Mouse (Mus musculus): ENCODE results near the gene Gm4131. TPM values are rescaled to one million over a fixed set of nuclear protein-coding genes. Genes with fewer than 3 reads are reported as not detected.
"Not testable (repeated sequence)": the region's sequence is repeated elsewhere in the genome, so short reads cannot be mapped to it uniquely, and the experiment has no call there.

Gm4131 gene
- polyA plus RNA-seq (2012; ENCODE audit: insufficient read depth, insufficient read length, missing spikeins) = not detected in 2 replicates

DNA sequence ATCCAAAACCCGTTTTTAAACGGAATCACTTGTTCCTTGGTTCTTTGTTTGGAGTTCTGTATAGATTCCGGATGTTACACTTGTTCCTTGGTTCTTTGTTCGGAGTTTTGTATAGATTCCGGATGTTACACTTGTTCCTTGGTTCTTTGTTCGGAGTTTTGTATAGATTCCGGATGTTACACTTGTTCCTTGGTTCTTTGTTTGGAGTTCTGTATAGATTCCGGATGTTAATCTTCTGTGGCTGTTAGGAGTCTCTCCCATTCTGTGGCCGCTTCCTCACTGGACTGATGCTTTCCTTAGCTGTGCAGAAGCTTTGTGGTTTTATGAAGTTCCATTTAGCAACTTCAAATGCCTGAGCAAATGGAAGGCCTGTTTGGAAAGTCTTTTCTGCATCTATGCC lies at the start of gene Gm4131:
Gene Gm4131 (minus strand): TSS at position 101 of the 400 bp plus-strand sequence.
- H3K4me1 ChIP-seq (ENCODE audit: control insufficient read depth, insufficient read depth, insufficient read length, low read length); H3K4me3 ChIP-seq (ENCODE audit: insufficient read depth, low read depth, low read length); H3K27ac ChIP-seq (replicated peaks; ENCODE audit: low read depth, low read length): not testable (repeated sequence)

DNA sequence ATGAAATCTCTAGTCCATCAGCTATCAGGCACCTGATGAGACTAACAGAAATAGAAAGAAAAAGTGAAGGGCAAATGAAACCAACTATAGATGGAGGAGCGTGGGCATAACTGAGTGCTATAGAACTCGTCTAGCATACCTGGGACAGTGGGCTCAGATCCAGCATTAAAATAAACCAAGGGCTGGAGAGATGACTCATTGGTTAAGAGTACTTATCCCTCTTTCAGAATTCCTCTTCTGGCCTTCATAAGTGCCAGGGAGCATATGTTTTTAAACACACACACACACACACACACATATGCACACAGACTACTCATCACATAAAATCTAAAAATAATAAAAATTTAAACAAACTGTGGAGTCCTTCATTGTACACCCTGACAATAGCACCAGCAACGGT lies 43.2 kb upstream of the Gm4131 start:
- Histone ChIP-seq H3K4me3 (ENCODE audit: insufficient read depth, low read depth, low read length) (no peak overlapping the region), H3K4me1 (ENCODE audit: control insufficient read depth, insufficient read depth, insufficient read length, low read length) (no peaks in the 10 kb centered on the region), H3K27ac (replicated peaks; ENCODE audit: low read depth, low read length) (no peak overlapping the region)

DNA sequence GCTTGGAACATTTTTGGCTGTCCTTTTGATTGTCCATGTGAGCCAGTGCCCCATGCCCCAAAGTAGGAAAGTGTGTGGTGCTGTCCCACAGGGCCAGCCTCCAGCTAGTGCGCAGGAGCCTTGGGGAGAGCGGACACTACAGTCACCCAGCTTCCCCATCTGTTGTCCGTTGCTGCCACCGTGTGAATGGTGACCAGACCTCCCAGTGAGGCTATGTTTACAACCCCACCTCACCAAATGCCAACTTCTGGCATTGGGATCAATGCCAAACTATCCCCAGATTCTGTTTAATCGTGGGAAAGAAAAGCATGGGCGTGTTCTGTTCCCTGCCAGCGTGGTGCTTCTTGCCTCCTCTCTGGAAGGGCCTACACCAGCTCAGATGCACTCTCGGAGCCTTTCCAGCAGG lies 41.1 kb upstream of the Gm4131 start:
- no peaks in the 10 kb centered on the region for H3K4me1 ChIP-seq (ENCODE audit: control insufficient read depth, insufficient read depth, insufficient read length, low read length)
- H3K27ac ChIP-seq (replicated peaks; ENCODE audit: low read depth, low read length) = no peak overlapping the region
- H3K4me3 ChIP-seq (ENCODE audit: insufficient read depth, low read depth, low read length) = no peak overlapping the region

- Histone ChIP-seq H3K27ac (replicated peaks; ENCODE audit: low read depth, low read length) (no peak overlapping the region), H3K4me1 (ENCODE audit: control insufficient read depth, insufficient read depth, insufficient read length, low read length) (no peaks in the 10 kb centered on the region), H3K4me3 (ENCODE audit: insufficient read depth, low read depth, low read length) (no peak overlapping the region)
Observed at GRCm38 (mm10) chr14:62602869-62603268, 36.1 kb upstream of the Gm4131 start.

DNA sequence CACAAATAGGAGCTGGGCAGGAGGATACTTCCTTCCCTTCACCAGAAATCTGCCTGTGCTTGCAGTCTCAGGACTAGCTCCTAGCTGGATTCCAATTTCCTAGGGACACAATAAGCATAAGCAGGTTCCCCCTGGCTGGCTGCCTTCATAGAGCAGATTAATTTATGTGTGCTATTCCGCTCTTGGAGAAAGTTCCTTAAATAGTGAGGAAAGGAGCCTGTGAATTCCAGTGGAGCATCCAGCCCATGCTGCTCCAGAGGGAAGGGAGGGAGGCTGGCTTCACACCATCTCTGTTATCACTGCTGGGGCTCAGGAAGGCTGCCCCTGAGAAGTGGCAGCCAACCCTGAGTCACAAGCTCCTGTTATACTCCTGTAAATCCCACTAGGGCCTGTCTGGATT lies 35.5 kb upstream of the Gm4131 start:
- Histone ChIP-seq H3K27ac (replicated peaks; ENCODE audit: low read depth, low read length) (no peak overlapping the region), H3K4me1 (ENCODE audit: control insufficient read depth, insufficient read depth, insufficient read length, low read length) (no peaks in the 10 kb centered on the region), H3K4me3 (ENCODE audit: insufficient read depth, low read depth, low read length) (no peak overlapping the region)

GRCm38 (mm10) chr14:62600109-62600522 lies 33.4 kb upstream of the Gm4131 start:
- no peak overlapping the region for H3K4me3 ChIP-seq (ENCODE audit: insufficient read depth, low read depth, low read length)
- H3K27ac ChIP-seq (replicated peaks; ENCODE audit: low read depth, low read length) = no peak overlapping the region
- H3K4me1 ChIP-seq (ENCODE audit: control insufficient read depth, insufficient read depth, insufficient read length, low read length) = no peaks in the 10 kb centered on the region

GRCm38 (mm10) chr14:62585338-62585737 lies 18.6 kb upstream of the Gm4131 start:
- no peak overlapping the region for H3K4me3 ChIP-seq (ENCODE audit: insufficient read depth, low read depth, low read length)
- H3K27ac ChIP-seq (replicated peaks; ENCODE audit: low read depth, low read length) = no peak overlapping the region
- no peaks in the 10 kb centered on the region for H3K4me1 ChIP-seq (ENCODE audit: control insufficient read depth, insufficient read depth, insufficient read length, low read length)

DNA sequence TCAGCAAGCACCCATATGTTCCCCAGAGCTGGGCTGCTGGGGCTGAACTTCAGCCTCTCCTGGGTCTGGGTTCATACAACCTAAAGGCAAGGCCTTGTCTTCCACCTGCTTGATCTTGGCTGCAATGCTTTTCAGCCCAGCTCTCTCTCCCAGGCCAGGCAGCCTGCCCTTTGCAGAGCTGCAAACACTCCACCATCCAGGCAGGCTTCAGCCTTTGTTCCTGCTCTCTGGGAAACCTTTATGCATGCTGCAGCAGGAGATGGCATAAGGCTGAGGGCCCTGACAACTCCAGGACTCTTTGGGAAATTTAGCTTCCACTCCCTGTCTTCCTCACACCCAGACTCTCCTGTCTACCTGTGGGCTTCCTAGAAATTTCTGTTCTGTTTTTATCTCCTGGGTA lies 17.9 kb upstream of the Gm4131 start:
- H3K4me1 ChIP-seq (ENCODE audit: control insufficient read depth, insufficient read depth, insufficient read length, low read length) = no peaks in the 10 kb centered on the region
- no peak overlapping the region for H3K27ac ChIP-seq (replicated peaks; ENCODE audit: low read depth, low read length)
- no peak overlapping the region for H3K4me3 ChIP-seq (ENCODE audit: insufficient read depth, low read depth, low read length)

DNA sequence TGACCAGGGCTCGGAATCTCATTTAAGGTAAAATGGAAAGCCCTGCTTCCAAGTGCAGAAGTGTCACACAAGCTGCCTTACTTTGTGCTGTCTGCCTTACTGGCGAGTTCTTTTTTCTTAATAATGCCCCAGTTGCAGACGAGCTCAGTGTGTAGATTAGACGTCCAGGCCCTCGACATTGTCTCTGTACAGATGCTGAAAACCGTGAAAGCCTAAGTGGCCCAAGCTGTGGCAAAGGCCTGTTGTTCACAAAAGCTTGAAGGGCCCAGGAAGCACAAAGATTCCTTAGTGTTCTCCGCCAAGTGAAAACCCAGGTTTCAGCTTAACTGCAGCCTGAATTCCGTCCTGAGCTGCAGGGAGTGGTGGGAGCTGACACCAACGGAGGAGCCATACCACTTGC lies 15.0 kb upstream of the Gm4131 start:
- H3K4me3 ChIP-seq (ENCODE audit: insufficient read depth, low read depth, low read length) = no peak overlapping the region
- no peak overlapping the region for H3K27ac ChIP-seq (replicated peaks; ENCODE audit: low read depth, low read length)
- no peaks in the 10 kb centered on the region for H3K4me1 ChIP-seq (ENCODE audit: control insufficient read depth, insufficient read depth, insufficient read length, low read length)

GRCm38 (mm10) chr14:62580945-62581344 lies 14.2 kb upstream of the Gm4131 start:
- Histone ChIP-seq H3K27ac (replicated peaks; ENCODE audit: low read depth, low read length) (no peak overlapping the region), H3K4me1 (ENCODE audit: control insufficient read depth, insufficient read depth, insufficient read length, low read length) (no peaks in the 10 kb centered on the region), H3K4me3 (ENCODE audit: insufficient read depth, low read depth, low read length) (no peak overlapping the region)

- H3K27ac ChIP-seq (replicated peaks; ENCODE audit: low read depth, low read length) = no peak overlapping the region
- H3K4me3 ChIP-seq (ENCODE audit: insufficient read depth, low read depth, low read length) = no peak overlapping the region
- H3K4me1 ChIP-seq (ENCODE audit: control insufficient read depth, insufficient read depth, insufficient read length, low read length) = no peaks in the 10 kb centered on the region; the same call in 1 of the 2 replicates
Observed at GRCm38 (mm10) chr14:62575862-62576261, 9.1 kb upstream of the Gm4131 start.

DNA sequence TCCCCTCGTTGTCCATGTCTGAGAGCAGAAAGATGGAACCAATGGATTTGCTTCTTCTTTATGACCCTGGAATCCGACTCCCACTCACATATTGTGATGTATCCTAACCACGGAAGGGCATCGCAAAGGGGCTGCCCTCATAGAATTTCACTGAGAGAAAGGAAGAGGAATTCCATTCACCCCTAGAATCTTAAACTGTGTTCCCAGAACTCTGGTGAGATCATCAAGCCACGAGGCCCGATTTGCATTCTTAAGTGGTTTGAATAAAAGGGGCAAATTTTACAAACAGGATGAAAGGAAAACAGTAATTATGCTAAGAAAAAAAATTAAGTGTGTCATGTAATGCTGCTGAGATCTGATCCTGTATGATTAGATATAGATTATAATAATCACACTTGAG lies 8.2 kb upstream of the Gm4131 start:
- Histone ChIP-seq H3K4me3 (ENCODE audit: insufficient read depth, low read depth, low read length) (no peak overlapping the region), H3K27ac (replicated peaks; ENCODE audit: low read depth, low read length) (no peak overlapping the region), H3K4me1 (ENCODE audit: control insufficient read depth, insufficient read depth, insufficient read length, low read length) (no peaks in the 10 kb centered on the region; the same call in 1 of the 2 replicates)

- no peaks in the 10 kb centered on the region; the same call in 1 of the 2 replicates for H3K4me1 ChIP-seq (ENCODE audit: control insufficient read depth, insufficient read depth, insufficient read length, low read length)
- no peak overlapping the region for H3K27ac ChIP-seq (replicated peaks; ENCODE audit: low read depth, low read length)
- no peak overlapping the region for H3K4me3 ChIP-seq (ENCODE audit: insufficient read depth, low read depth, low read length)
Observed at GRCm38 (mm10) chr14:62573454-62573853, 6.7 kb upstream of the Gm4131 start.

DNA sequence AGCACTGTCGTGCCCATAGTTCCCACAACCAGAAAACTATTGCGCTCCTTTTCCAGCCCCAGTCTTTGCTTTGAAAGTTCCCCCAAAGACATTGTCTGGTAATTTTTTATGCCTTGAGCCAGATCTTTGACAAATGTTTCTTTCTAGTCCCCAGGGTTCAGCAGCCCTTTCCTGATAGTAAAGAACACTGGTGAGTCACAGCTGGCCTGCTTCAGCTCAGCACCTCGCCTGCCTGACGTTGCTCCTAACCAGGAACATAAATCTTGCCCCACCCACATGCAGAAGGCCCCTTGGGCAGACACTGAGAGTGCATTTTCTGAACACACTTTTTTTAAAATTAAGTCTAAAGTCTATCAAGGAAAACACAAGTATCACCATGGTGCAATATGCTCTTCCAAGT lies 3.6 kb upstream of the Gm4131 start:
- Histone ChIP-seq H3K4me3 (ENCODE audit: insufficient read depth, low read depth, low read length) (no peak overlapping the region), H3K4me1 (ENCODE audit: control insufficient read depth, insufficient read depth, insufficient read length, low read length) (no peaks in the 10 kb centered on the region; the same call in 1 of the 2 replicates), H3K27ac (replicated peaks; ENCODE audit: low read depth, low read length) (no peak overlapping the region)

GRCm38 (mm10) chr14:62569463-62569862 lies 2.7 kb upstream of the Gm4131 start:
- Histone ChIP-seq H3K4me3 (ENCODE audit: insufficient read depth, low read depth, low read length) (no peak overlapping the region), H3K4me1 (ENCODE audit: control insufficient read depth, insufficient read depth, insufficient read length, low read length) (no peaks in the 10 kb centered on the region; the same call in 1 of the 2 replicates), H3K27ac (replicated peaks; ENCODE audit: low read depth, low read length) (no peak overlapping the region)

DNA sequence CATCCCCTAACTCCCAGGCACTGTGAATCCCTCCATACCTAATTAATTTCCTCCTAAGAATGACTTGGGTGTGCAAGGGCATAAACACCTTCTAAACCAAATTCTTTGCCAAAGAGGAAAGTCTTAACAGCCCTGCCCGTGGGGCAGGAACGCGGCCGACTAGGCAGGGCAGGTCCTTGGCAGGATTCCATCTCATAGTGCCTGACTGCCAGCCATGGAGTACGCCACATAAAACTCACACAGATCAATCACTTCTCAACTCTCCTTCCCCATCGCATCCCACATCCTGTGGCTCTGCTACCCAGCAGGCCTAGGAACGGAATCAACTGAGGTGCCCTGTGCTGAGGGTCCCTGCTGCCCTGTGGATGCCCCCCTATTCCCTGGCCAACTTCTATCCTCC lies 3.0 kb downstream of the Gm4131 start:
- H3K4me1 ChIP-seq (ENCODE audit: control insufficient read depth, insufficient read depth, insufficient read length, low read length) = no peaks in the 10 kb centered on the region
- no peak overlapping the region for H3K27ac ChIP-seq (replicated peaks; ENCODE audit: low read depth, low read length)
- H3K4me3 ChIP-seq (ENCODE audit: insufficient read depth, low read depth, low read length) = no peak overlapping the region

All from brown adipose tissue, adult 24 weeks (tissue).